Mouse (Mus musculus) layer of hippocampus, adult 18-20 months (tissue): ENCODE data around the gene Lmo7. TPM values are rescaled to one million over a fixed set of nuclear protein-coding genes. Genes with fewer than 3 reads are reported as not detected.

ENCODE experiments used
- DNase-seq, 2 experiments: peaks; one replicate each; pipeline ENCODE4 v3.0.0; 2022; ENCODE audit warnings: low spot score in 2 of 2
- total RNA-seq, 2 experiments: library from RNA; stranded (reverse); gene quantifications; 2 replicates each; pipeline ENCODE4 v1.2.3; 2021

The Lmo7 gene
- total RNA-seq, 2 experiments from 2014 or later = 116 to 132 TPM

GRCm38 (mm10) chr14:101834109-101834508 lies 104.4 kb downstream of the Lmo7 start:
- DNase-seq = no peak

DNA sequence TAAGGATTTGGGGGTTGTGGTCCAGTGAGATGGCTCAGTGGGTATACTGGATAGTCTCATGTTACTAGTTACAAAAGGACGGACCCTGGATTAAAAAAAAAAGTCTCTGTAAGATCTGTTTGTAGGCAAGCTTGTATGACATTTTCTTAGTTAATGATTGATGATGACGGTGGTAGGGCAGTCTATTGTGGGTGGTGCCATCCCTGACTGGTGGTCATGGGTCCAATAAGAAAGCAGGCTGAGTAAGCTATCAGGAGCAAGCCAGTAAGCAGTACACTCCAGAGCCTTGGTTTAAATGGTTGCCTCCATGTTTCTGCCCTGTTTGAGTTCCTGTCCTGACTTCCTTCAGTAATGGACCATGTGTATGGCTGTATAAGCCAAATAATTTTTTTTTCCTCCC lies 106.6 kb downstream of the Lmo7 start:
- DNase-seq = no peak

- no peak for DNase-seq
These were observed 107.4 kb downstream of the Lmo7 start for GRCm38 (mm10) chr14:101837176-101837575.

- peak in 1 of 2 experiments; percentile 33 for DNase-seq
These were observed 108.6 kb downstream of the Lmo7 start for GRCm38 (mm10) chr14:101838231-101838839.

DNA sequence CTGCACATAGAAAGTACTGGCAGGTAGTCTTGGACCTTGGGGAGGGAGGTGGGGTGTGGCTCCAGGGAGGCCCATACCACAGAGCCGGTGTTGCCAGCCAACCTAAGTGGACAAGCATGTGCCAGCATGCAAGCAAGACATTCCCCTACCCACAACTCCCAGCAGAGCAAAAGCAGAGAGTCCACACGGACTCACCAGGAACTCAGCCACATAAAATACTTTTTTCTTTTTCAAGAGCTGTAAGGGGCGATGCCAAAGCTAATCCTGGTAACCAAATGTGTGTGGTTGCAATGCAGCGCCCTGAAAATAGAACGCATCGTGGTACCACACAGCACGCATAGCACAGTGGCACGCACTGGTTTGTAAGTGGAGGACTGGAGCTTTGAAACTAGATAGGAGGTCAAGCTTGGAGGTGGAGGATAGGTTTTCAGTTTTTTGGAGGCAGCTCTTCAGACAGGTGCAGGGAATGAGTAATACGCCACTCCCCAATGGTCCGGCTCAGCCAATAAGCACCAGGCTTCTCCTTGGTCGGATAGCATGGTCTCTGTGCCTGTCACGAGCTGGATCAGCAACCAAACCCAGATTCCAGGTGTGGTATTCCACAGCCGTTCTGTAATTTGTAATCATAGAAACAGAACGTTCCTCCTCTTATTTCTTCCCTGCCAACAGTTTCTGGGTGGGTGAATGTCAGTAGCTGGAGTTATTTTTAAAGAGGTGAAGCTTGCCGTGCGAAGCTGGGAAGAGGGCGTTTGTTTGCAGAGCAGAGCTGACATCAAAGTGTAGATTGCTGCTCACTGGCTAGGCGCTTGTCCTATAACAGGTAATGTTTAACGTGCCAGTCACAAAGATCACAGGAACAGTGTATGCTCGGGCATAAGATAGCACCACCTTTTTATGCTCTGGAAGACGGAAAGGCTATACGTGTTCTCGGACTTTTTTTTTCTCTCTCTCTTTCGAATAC lies 110.3 kb downstream of the Lmo7 start:
- peak; percentile 65 to 75 for DNase-seq

- no peak for DNase-seq
These were observed 111.5 kb downstream of the Lmo7 start for GRCm38 (mm10) chr14:101841271-101841670.

- DNase-seq = peak in 1 of 2 experiments; percentile 31
These were observed 112.8 kb downstream of the Lmo7 start for GRCm38 (mm10) chr14:101842521-101842920.

- DNase-seq = peak; percentile 67 to 82
These were observed 113.7 kb downstream of the Lmo7 start for GRCm38 (mm10) chr14:101843443-101843842.

DNA sequence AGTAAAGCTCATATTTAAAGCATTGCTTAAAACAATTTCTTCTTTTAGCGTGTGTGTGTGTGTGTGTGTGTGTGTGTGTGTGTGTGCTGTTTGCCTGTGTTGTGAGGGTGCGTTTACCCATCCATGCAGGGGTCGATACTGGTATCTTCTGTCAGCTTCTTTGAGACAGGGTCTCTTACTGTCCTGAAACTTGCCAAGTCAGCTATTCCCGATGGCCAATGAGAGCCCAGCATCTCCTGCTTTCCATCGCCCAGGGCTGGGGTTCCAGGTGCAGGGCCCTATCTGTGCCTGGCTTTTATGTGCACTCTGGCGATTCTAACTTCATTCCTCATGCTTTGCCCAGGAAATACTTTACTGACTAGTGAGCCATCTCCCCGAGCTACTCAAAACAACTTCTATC lies 114.7 kb downstream of the Lmo7 start:
- DNase-seq = peak in 1 of 2 experiments; percentile 29

GRCm38 (mm10) chr14:101846097-101846882 lies 116.5 kb downstream of the Lmo7 start:
- DNase-seq = no peak

GRCm38 (mm10) chr14:101847520-101847919 lies 117.8 kb downstream of the Lmo7 start:
- DNase-seq = no peak

DNA sequence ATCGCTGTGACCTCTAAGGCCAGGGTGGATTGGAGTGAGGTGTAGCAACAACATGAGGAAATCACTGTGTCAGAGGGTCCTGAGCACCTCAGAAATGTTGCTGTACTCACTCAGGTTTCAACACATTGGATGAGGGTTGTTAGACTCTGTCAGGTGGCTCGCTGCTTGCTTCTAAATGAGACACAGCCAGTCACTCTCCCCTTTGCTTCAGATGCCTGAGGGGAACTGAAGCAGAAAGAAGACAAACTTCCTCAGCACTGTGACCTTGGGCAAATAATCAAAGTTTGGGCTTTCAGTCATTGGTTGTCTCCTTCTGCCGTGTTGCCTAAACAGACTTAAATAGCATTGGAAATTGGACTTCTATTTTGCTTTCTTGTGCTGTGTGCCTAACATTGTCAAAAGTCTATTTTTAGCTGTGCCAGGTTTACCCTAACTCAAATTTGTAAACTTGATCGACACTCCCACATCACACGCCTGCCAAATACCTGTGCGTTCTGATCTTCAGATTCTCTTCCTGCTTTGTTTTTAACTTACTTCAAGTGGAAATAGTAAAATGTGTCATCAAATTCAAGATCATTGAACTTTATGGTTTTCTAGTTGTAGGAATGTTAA lies 122.9 kb downstream of the Lmo7 start:
- no peak for DNase-seq

- DNase-seq = no peak
These were observed 123.5 kb downstream of the Lmo7 start for GRCm38 (mm10) chr14:101853207-101853606.

DNA sequence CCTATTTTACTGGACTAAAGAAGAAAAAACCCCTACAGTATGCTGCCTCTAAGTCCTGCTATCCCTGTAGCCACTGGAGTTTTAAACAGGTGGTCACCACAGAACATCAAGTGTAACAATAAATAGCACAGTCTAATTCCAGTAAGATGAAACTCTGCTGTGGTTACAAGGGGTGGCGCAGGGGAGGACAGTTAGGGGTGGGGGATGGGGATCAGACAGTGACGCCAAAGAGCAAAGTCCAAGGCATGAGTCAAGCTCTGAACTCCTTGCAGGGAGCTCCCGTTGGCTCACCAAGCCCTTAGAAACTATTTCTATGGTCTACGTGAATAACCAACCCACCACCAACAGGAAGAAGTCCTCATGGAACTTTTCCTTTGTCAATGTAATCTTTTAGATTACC lies 124.0 kb downstream of the Lmo7 start:
- no peak for DNase-seq

- no peak for DNase-seq
These were observed 124.5 kb downstream of the Lmo7 start for GRCm38 (mm10) chr14:101854226-101854625.

DNA sequence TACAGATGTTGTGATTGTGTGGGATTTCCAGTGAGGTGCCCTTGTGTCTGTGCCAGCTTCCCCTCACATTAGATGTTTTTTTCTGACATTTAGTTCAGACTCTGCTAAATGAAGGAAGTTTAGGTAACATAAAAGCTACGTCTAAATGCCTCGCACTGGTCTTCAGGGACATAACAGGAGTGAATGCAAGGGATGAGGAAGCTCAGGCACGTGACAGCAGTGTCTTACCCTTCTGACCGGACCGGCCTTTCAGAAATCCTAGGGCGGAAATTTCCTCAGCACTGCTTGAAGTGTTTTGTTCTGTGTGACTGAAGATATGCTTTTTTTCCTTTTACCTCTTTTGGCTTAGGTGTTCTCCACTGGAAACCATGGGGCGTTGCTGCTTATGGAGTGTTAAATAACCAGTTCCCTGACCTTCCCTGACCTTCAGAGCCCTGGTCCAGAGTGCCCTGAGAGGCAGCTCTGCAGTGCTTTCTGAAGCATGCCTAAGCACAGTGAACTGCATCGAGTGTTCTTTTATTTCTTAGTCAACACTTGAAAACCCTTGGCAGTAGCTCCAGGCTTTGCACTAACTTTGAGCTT lies 129.6 kb downstream of the Lmo7 start:
- DNase-seq = no peak

DNA sequence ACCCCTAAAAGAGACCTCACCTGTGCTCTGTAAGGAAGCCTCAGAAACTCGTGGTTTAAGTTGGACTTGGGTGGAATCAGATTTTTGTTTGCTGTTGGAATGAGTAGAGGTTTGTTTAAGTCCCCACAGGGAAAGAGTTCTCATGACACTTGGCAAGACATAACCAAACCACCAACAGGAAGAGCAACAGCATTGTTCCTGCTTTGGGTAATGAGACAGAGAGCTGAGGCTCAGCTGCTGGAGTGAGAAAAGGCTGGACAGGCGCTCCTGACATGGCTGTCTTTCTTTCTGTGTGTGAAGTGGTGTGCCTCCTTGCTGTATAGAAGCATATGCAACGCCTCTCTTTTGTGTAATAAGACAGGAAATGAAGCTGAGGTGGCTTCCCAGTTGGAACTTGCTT lies 132.3 kb downstream of the Lmo7 start:
- no peak for DNase-seq

DNA sequence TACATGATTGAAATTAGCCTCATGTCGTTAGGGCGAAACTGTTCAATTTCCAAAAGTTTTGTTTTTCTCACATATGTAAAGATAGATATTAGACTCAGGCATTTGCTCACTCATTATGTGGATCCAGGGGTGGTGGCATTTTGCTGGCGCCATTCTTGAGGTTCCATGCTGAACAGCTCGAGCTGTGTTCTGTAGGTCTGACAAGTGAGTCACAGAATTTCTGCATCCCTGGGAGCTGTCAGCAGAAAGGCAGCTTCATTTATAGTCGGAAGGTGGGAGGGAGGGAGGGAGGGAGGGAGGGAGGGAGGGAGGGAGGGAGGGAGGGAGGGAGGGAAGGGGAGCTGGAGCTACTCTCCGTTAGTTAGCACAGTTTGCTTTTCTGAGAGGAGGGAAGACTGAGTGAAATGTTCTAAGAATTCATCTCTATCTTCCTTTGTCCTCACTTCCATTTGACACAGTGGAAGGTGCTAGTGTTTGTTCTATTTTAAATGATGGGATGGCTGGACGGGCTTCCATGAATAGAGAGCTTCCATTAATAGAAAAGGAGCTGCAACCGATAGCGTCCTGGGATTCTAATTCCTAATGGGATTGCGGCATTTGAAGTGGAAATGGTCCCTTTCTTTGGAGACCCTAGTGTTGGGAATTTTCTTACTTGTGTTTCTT lies 137.4 kb downstream of the Lmo7 start:
- DNase-seq = peak in 1 of 2 experiments; percentile 67

- DNase-seq = no peak
These were observed 139.4 kb downstream of the Lmo7 start for GRCm38 (mm10) chr14:101869145-101869544.

GRCm38 (mm10) chr14:101869661-101870060 lies 139.9 kb downstream of the Lmo7 start:
- DNase-seq = no peak
